Mouse (Mus musculus): ENCODE results near the gene Trpv6. TPM values are rescaled to one million over a fixed set of nuclear protein-coding genes. Genes with fewer than 3 reads are reported as not detected.

The Trpv6 gene
- polyA plus RNA-seq, 1 experiment: 0.26 TPM

DNA sequence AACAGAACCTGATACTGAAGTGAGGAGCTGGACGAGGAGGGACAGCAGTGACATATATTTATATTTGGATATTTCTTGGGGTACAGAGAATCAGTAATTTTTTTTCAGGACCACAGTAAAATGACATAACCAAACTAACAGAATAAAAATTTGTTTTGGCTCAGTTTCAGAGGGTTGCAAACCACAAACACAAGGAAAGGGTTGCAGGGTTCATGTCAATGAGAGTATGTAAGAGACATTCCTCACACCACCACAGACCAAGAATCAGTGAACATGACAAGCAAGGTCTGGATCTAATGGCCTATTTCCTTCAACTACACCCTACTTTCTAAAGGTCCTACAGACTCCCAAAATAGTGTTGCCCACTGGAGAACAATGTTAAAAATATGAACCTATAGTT, 54.0 kb downstream of the Trpv6 start:
- H3K4me1 ChIP-seq (ENCODE audit: control insufficient read depth, insufficient read depth, low read length): no peaks in the 10 kb centered on the region
- H3K27me3 ChIP-seq (ENCODE audit: control insufficient read depth, insufficient read depth, low read length): no peaks in the 10 kb centered on the region
- no peak overlapping the region for H3K27ac ChIP-seq (ENCODE audit: insufficient read depth, low read length)
- WGBS: 90% methylated on average over 1 of the region's 1 CpGs
- no peak for DNase-seq
- TF ChIP-seq POLR2A (IDR thresholded peaks at IDR 0.05; ENCODE audit: borderline replicate concordance, insufficient read depth, low read length) (no peak), CTCF (IDR thresholded peaks at IDR 0.05; ENCODE audit: borderline replicate concordance, insufficient read depth, low read depth, low read length) (no peak)
- no peak overlapping the region for H3K4me3 ChIP-seq (replicated peaks; ENCODE audit: insufficient read depth, low read depth, low read length)

GRCm38 (mm10) chr6:41581295-41581694, 54.9 kb downstream of the Trpv6 start:
- no peaks in the 10 kb centered on the region for H3K4me1 ChIP-seq (ENCODE audit: control insufficient read depth, insufficient read depth, low read length)
- no peak overlapping the region for H3K27ac ChIP-seq (ENCODE audit: insufficient read depth, low read length)
- TF ChIP-seq POLR2A (IDR thresholded peaks at IDR 0.05; ENCODE audit: borderline replicate concordance, insufficient read depth, low read length): no peak
- TF ChIP-seq CTCF (IDR thresholded peaks at IDR 0.05; ENCODE audit: borderline replicate concordance, insufficient read depth, low read depth, low read length): no peak
- 62% methylated on average over 7 of the region's 7 CpGs for WGBS
- no peak overlapping the region for H3K4me3 ChIP-seq (replicated peaks; ENCODE audit: insufficient read depth, low read depth, low read length)
- DNase-seq: no peak
- no peaks in the 10 kb centered on the region for H3K27me3 ChIP-seq (ENCODE audit: control insufficient read depth, insufficient read depth, low read length)

DNA sequence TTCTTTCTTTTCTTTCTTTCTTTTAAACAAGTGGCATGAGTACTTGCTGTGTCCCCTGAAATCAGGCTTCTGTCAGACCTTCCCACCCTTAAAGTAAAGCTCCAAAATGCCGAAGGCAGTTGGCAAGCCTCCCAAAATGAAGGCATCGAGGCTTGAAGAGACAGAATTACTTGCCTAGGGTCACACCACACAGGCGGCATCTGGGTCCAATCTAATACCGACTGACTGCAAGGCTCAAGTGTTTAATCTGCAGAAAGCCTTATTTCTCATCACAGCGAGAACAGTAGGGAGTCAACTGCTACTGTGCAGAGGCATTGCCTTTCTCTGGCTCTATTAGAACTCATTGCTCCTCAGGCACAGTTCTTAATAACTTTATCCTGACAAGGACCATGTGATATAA, 58.9 kb downstream of the Trpv6 start:
- Histone ChIP-seq H3K4me1 (ENCODE audit: control insufficient read depth, insufficient read depth, low read length) (no peaks in the 10 kb centered on the region), H3K4me3 (replicated peaks; ENCODE audit: insufficient read depth, low read depth, low read length) (no peak overlapping the region), H3K27ac (ENCODE audit: insufficient read depth, low read length) (no peak overlapping the region), H3K27me3 (ENCODE audit: control insufficient read depth, insufficient read depth, low read length) (no peaks in the 10 kb centered on the region)
- WGBS: 6% methylated on average over 5 of the region's 5 CpGs
- no peak for TF ChIP-seq CTCF (IDR thresholded peaks at IDR 0.05; ENCODE audit: borderline replicate concordance, insufficient read depth, low read depth, low read length)
- no peak for TF ChIP-seq POLR2A (IDR thresholded peaks at IDR 0.05; ENCODE audit: borderline replicate concordance, insufficient read depth, low read length)
- DNase-seq: no peak

- 37% methylated on average over 5 of the region's 5 CpGs for WGBS
- no peak for DNase-seq
- Histone ChIP-seq H3K4me3 (replicated peaks; ENCODE audit: insufficient read depth, low read depth, low read length) (no peak overlapping the region), H3K27me3 (ENCODE audit: control insufficient read depth, insufficient read depth, low read length) (no peaks in the 10 kb centered on the region), H3K4me1 (ENCODE audit: control insufficient read depth, insufficient read depth, low read length) (no peaks in the 10 kb centered on the region), H3K27ac (ENCODE audit: insufficient read depth, low read length) (no peak overlapping the region)
- TF ChIP-seq CTCF (IDR thresholded peaks at IDR 0.05; ENCODE audit: borderline replicate concordance, insufficient read depth, low read depth, low read length) (no peak), POLR2A (IDR thresholded peaks at IDR 0.05; ENCODE audit: borderline replicate concordance, insufficient read depth, low read length) (no peak)
Measured at GRCm38 (mm10) chr6:41576526-41577097, 59.6 kb downstream of the Trpv6 start.

Other genes with a start within 250 kb of the Trpv6 start
- not detected in 2 replicates for gene Gm5771, start 244.0 kb downstream of the Trpv6 start, polyA plus RNA-seq (2012; rRNA removed)
- gene Gm10334, start 190.3 kb downstream of the Trpv6 start, polyA plus RNA-seq (2012; rRNA removed): not detected in 2 replicates
- gene Prss1, start 177.5 kb downstream of the Trpv6 start, polyA plus RNA-seq (2012; rRNA removed): not detected in 2 replicates
- not detected in 2 replicates for gene Prss2, start 114.6 kb downstream of the Trpv6 start, polyA plus RNA-seq (2012; rRNA removed)
- gene Ephb6, start 30.9 kb downstream of the Trpv6 start, polyA plus RNA-seq (2012; rRNA removed): 21.7 and 27.4 TPM in 2 replicates
- gene Trpv5, start 44.4 kb upstream of the Trpv6 start, polyA plus RNA-seq (2012; rRNA removed): not detected in 2 replicates
- not detected in 2 replicates for gene Llcfc1, start 48.0 kb upstream of the Trpv6 start, polyA plus RNA-seq (2012; rRNA removed)
- not detected in 2 replicates for gene Kel, start 67.9 kb upstream of the Trpv6 start, polyA plus RNA-seq (2012; rRNA removed)
- gene Olfr459, start 138.8 kb upstream of the Trpv6 start, polyA plus RNA-seq (2012; rRNA removed): not detected in 2 replicates
- not detected in 2 replicates for gene Pip, start 211.1 kb upstream of the Trpv6 start, polyA plus RNA-seq (2012; rRNA removed)
- gene Sval2, start 216.6 kb upstream of the Trpv6 start, polyA plus RNA-seq (2012; rRNA removed): not detected in 2 replicates